Mouse (Mus musculus) adipose tissue, adult 10 weeks (tissue): ENCODE data around the gene Zfp558. TPM values are rescaled to one million over a fixed set of nuclear protein-coding genes. Genes with fewer than 3 reads are reported as not detected.

Experiments
- polyA plus RNA-seq: library from polyadenylated mRNA; stranded (reverse); fragments of 350-450 nt; fragmentation: Illumina TruSeq; extraction: RNeasy Lipid Tissue Mini Kit (QIAGEN cat#74804); gene quantifications from one replicate; pipeline ENCODE4 v1.2.3, GENCODE M21; 2014; ENCODE audit warnings: low read depth, low replicate concordance

Gene Zfp558
- polyA plus RNA-seq, result 2.0 TPM

GRCm38 (mm10) chr9:18478168-18478567 is at the start of gene Zfp558, which contains the start of gene Mbd3l1:
Gene Zfp558 (minus strand): TSS chr9:18478268.
Gene Mbd3l1 (plus strand): TSS chr9:18478359.

GRCm38 (mm10) chr9:18430354-18430753 is 47.7 kb downstream of the Zfp558 start, which contains the start of gene Mbd3l2:
Gene Mbd3l2 (plus strand): TSS chr9:18430654.

Other genes starting within 250 kb of the Zfp558 start
- gene Chordc1, start 186.1 kb downstream of the Zfp558 start, polyA plus RNA-seq, result 30.6 TPM
- gene Naalad2, start 75.3 kb downstream of the Zfp558 start, polyA plus RNA-seq, result 8.4 TPM
- not detected for gene Ubtfl1, start 73.8 kb downstream of the Zfp558 start, polyA plus RNA-seq
- gene Mbd3l2, start 47.6 kb downstream of the Zfp558 start, polyA plus RNA-seq, result not detected
- 1.9 TPM for gene Mbd3l1, start 91 bp upstream of the Zfp558 start, polyA plus RNA-seq
- gene Muc16, start 196.3 kb upstream of the Zfp558 start, polyA plus RNA-seq, result 4.5 TPM